Mouse (Mus musculus) testis, adult 2 months (tissue): ENCODE measurements around the gene BC005624.

Source experiments
- CTCF ChIP-seq: fragments of 200-500 bp; IDR thresholded peaks from 2 replicates; pipeline ENCODE4 v1.5.1; 2012; ENCODE audit warnings: low read depth, mild to moderate bottlenecking, inconsistent platforms, low read length, moderate library complexity; ENCODE audit not compliant: control insufficient read depth, insufficient read depth, insufficient replicate concordance
- POLR2A ChIP-seq: fragments of 200-500 bp; IDR thresholded peaks from 2 replicates; pipeline ENCODE4 v1.6.1; 2012; ENCODE audit warnings: low read depth, mild to moderate bottlenecking, inconsistent platforms, low read length, moderate library complexity; ENCODE audit not compliant: control insufficient read depth

- TF ChIP-seq POLR2A = peak; percentile 97
- TF ChIP-seq CTCF = no peak
Measured at GRCm38 (mm10) chr2:30952824-30953490, 29.0 kb downstream of the BC005624 start, which contains the start of gene Tor1b.
